Mouse (Mus musculus) stomach, embryonic 14.5 days (tissue): Measurements from ENCODE around the gene Rdh11. TPM values are rescaled to one million over a fixed set of nuclear protein-coding genes. Genes with fewer than 3 reads are reported as not detected.
A peak's percentile ranks its signal among the peaks of the same experiment; 100 is the strongest.
"Not testable (repeated sequence)": the region's sequence is repeated elsewhere in the genome, so short reads cannot be mapped to it uniquely, and the experiment has no call there.

ENCODE experiments used
- ATAC-seq: fragments of 200-750 bp; cut with Nextera tagmentation; 2 replicates; pipeline ENCODE4 v1.8.0; 2017; ENCODE audit warnings: low read depth, moderate TSS enrichment; ENCODE audit not compliant: insufficient number of reproducible peaks, insufficient read depth, low FRiP score
- H3K27ac ChIP-seq: fragments of 300-500 bp; sonication (generic); 2 replicates; pipeline ENCODE4 v1.5.1; 2014; ENCODE audit warnings: mild to moderate bottlenecking, low read length, moderate library complexity, mixed read lengths
- H3K27me3 ChIP-seq: fragments of 300-500 bp; sonication (generic); 2 replicates; pipeline ENCODE4 v1.6.1; 2014; ENCODE audit warnings: low read length, control low read depth, mixed read lengths; ENCODE audit not compliant: control insufficient read depth, insufficient read depth
- H3K36me3 ChIP-seq: fragments of 300-500 bp; sonication (generic); 2 replicates; pipeline ENCODE4 v1.6.1; 2014; ENCODE audit warnings: mild to moderate bottlenecking, control low read depth, low read length, moderate library complexity, mixed read lengths; ENCODE audit not compliant: control insufficient read depth, insufficient read depth
- H3K4me1 ChIP-seq: fragments of 300-500 bp; sonication (generic); 2 replicates; pipeline ENCODE4 v1.6.1; 2014; ENCODE audit warnings: low read length, control low read depth, mixed read lengths; ENCODE audit not compliant: control insufficient read depth, insufficient read depth
- H3K4me2 ChIP-seq: fragments of 300-500 bp; sonication (generic); replicated peaks from 2 replicates; pipeline ENCODE4 v1.6.1; 2014; ENCODE audit warnings: low read depth, low read length, control low read depth
- H3K4me3 ChIP-seq: fragments of 300-500 bp; sonication (generic); 2 replicates; pipeline ENCODE4 v1.5.1; 2014; ENCODE audit warnings: low read depth, low read length, control low read depth
- H3K9ac ChIP-seq: fragments of 300-500 bp; sonication (generic); replicated peaks from 2 replicates; pipeline ENCODE4 v1.6.1; 2014; ENCODE audit warnings: low read depth, mild to moderate bottlenecking, control low read depth, low read length, moderate library complexity, mixed read lengths
- H3K9me3 ChIP-seq: fragments of 300-500 bp; sonication (generic); 2 replicates; pipeline ENCODE4 v1.6.1; 2016; ENCODE audit warnings: low read depth, low read length, control low read depth; ENCODE audit not compliant: control insufficient read depth
- WGBS: fragments of 180-500 bp; shearing (Covaris S2); extraction: QIAGEN DNeasy Blood & Tissue Kit; methylation state at CpG from one replicate; pipeline ENCODE4 v1.1.7; 2014; 5-methylcytosine and 5-hydroxymethylcytosine counted together
- polyA plus RNA-seq: library from polyadenylated mRNA; unstranded; fragments of >200 nt; fragmentation: Nextera tagmentation; extraction: Ambion mirVana; gene quantifications from 2 replicates; pipeline ENCODE4 v1.2.1, GENCODE M21; 2014

The Rdh11 gene
- polyA plus RNA-seq, 1 experiment from 2014 or later = 30.4 TPM

- Histone ChIP-seq H3K9ac (peak overlapping the region; percentile 31; the same call in 1 of the 2 replicates), H3K27ac (peak overlapping the region; percentile 28; the same call in 1 of the 2 replicates), H3K4me2 (peak overlapping the region; percentile 67), H3K4me1 (peaks cover 6% of the 10 kb centered on the region; the same call in 1 of the 2 replicates), H3K9me3 (no peaks in the 10 kb centered on the region), H3K4me3 (peak overlapping the region; percentile 55), H3K27me3 (no peaks in the 10 kb centered on the region), H3K36me3 (peaks cover 15% of the 10 kb centered on the region; the same call in 1 of the 2 replicates)
- ATAC-seq = peak; percentile 86
- 4% methylated on average over 14 of the region's 14 CpGs for WGBS
These were observed 392 bp downstream of the Rdh11 start for GRCm38 (mm10) chr12:79191701-79192100.

DNA sequence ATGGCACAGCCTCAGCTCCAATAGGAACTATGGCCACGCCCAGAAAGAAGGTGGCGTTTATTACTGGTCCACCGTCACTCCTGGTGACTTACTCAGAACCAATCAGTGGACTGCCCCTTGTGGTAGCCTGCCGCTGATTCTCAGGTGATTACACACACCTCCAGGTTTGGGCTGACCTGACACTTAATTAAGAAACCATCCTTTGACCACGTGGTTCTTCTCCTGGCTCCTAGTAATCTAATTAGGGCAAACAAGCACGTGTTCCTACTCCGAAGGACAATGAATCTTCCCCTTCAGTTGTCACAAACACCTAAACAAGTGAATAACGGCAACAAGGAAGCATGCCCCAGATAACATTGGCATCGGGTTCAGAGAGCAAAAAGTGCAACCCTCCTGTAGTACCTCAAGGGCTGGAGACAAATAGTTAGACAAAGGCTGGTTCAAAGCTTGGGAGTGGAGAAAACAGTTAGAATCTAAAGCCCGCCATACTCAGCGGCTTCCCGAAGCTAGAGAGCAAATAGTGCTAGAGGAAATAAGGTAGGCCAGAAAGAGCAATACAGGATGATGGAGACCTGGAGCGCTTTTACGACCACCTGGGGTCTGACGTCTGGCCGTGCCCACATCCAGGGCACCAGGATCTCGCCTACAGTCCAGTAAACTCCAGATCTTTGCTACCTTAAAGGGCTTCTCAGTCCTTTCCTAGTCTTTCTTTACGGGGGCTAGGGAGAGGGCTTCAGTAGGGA is 991 bp downstream of the Rdh11 start:
- peak; percentile 91 for ATAC-seq

GRCm38 (mm10) chr12:79185160-79185559 is 6.9 kb downstream of the Rdh11 start:
- not testable (repeated sequence) for H3K4me3 ChIP-seq, H3K4me1 ChIP-seq, H3K9me3 ChIP-seq, H3K27me3 ChIP-seq, H3K9ac ChIP-seq, H3K27ac ChIP-seq, ATAC-seq, H3K4me2 ChIP-seq
- WGBS = 79% methylated on average over 5 of the region's 6 CpGs
- peaks cover 63% of the 10 kb centered on the region for H3K36me3 ChIP-seq

More for the DNA sequence above, 991 bp downstream of the Rdh11 start:
- Histone ChIP-seq H3K4me1 (peaks cover 6% of the 10 kb centered on the region; the same call in 1 of the 2 replicates), H3K27me3 (no peaks in the 10 kb centered on the region), H3K4me2 (peak overlapping the region; percentile 67), H3K9me3 (no peaks in the 10 kb centered on the region), H3K27ac (peak overlapping the region; percentile 28; the same call in 1 of the 2 replicates), H3K9ac (peak overlapping the region; percentile 31; the same call in 1 of the 2 replicates), H3K4me3 (peak overlapping the region; percentile 55), H3K36me3 (peaks cover 21% of the 10 kb centered on the region)
- under 1% methylated on average over 18 of the region's 18 CpGs for WGBS

DNA sequence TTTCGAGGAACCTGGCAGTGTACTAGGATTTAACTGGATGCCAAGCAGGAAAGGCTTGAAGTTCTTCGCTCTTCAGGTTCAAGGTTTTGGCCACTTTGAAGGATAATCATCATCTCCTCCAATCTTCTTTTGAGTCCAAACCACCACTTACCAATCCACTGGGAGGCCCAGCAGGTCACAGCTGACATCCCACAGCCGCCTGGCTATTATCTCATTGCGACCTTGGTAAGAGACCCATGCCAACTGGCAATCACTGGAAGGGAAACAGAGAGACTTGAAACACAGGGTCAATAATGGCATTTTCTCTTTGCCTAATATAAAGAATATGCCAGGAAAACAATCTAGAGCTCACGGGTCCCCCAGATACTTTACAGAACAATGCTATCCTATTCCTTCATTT is 16.1 kb downstream of the Rdh11 start:
- no peak for ATAC-seq
- H3K4me1 ChIP-seq = peaks cover 6% of the 10 kb centered on the region; the same call in 1 of the 2 replicates
- no peak overlapping the region for H3K4me3 ChIP-seq
- peaks cover 14% of the 10 kb centered on the region; the same call in 1 of the 2 replicates for H3K36me3 ChIP-seq
- H3K9me3 ChIP-seq = no peaks in the 10 kb centered on the region
- H3K27ac ChIP-seq = no peak overlapping the region
- H3K4me2 ChIP-seq = no peak overlapping the region
- no peak overlapping the region for H3K9ac ChIP-seq
- 89% methylated on average over 5 of the region's 5 CpGs for WGBS
- H3K27me3 ChIP-seq = no peaks in the 10 kb centered on the region

DNA sequence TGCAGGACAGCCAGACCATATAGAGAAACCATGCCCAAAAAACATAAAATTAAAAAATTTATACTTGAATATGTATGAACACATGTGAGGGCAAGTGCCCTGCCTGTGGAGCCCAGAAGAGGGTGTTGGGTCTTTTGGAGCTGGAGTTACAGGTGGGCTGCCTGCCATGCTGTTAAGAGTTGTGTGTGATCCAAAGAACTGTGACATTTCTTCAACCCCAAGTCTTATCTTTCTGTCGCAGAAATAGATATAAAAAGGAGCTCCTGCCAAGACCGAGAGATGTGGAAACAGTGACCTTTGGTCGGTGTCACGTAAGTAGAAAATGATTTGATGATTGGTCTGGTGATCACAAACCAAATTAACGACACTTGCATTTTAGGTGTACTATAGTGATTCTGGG is 18.4 kb downstream of the Rdh11 start:
- Histone ChIP-seq H3K4me3 (no peak overlapping the region), H3K27ac (no peak overlapping the region), H3K4me2 (no peak overlapping the region), H3K36me3 (peaks cover 9% of the 10 kb centered on the region; the same call in 1 of the 2 replicates), H3K9me3 (no peaks in the 10 kb centered on the region), H3K27me3 (no peaks in the 10 kb centered on the region), H3K4me1 (peaks cover 6% of the 10 kb centered on the region; the same call in 1 of the 2 replicates), H3K9ac (no peak overlapping the region)
- 77% methylated on average over 5 of the region's 5 CpGs for WGBS
- ATAC-seq = no peak

DNA sequence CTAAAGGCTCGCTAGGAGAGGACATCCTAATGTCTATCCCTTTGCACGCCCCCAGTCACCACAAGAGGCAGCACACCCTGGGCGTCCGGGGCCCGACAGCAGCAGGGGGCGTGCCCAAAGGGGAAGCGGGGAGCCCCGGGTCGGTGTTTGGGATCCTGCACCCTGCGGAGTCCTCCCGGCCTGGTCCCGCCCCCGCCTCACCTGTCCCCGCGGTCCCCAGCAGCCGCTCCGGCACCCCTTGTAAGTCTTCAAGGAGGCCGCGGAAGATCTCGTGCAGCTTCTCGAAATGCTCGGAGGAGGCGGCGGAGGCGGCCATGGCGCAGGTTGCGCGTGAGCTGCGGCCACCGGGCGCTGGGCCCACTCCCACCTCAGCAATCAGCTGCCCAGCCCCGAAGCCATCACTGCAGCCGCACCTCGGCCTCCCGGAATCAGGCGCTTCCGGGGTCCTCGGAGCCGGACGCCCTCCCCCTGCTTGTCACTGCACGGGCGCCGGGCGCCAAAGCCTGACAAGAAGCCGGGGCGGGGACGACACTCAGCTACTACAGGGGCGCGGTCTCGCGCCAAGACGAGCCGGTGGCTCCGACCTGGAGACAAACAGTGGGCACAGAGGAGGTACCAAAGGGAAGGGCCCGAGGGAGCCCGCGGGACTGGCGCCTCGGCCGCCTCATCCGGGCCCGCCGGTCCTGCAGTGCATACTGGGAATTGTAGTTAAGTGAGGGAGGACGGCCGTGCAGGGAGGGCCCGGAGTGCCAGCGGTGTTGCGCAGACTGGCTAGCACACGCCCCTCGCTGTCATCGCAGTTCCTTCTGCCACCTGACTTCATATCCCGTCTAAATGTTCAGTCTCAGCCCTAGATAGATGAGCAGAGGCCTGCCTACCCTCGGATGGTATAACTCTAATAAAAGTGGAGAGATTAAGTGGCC is 19.8 kb downstream of the Rdh11 start, which contains the start of gene Vti1b:
Vti1b (minus strand) TSS at position 649 of the 923 bp plus-strand sequence.
- peak within 1 kb of the TSS; percentile 66 for H3K4me2 ChIP-seq
- H3K9me3 ChIP-seq = no peaks in the 10 kb centered on the region
- H3K4me3 ChIP-seq = peak within 1 kb of the TSS; percentile 91
- peak within 1 kb of the TSS; percentile 76 for H3K9ac ChIP-seq
- under 1% methylated on average over 73 of the region's 73 CpGs for WGBS
- peaks cover 9% of the 10 kb centered on the region; the same call in 1 of the 2 replicates for H3K36me3 ChIP-seq
- peak; percentile 96 for ATAC-seq
- H3K27ac ChIP-seq = peak within 1 kb of the TSS; percentile 95
- no peaks in the 10 kb centered on the region for H3K27me3 ChIP-seq
- peaks cover 6% of the 10 kb centered on the region; the same call in 1 of the 2 replicates for H3K4me1 ChIP-seq

DNA sequence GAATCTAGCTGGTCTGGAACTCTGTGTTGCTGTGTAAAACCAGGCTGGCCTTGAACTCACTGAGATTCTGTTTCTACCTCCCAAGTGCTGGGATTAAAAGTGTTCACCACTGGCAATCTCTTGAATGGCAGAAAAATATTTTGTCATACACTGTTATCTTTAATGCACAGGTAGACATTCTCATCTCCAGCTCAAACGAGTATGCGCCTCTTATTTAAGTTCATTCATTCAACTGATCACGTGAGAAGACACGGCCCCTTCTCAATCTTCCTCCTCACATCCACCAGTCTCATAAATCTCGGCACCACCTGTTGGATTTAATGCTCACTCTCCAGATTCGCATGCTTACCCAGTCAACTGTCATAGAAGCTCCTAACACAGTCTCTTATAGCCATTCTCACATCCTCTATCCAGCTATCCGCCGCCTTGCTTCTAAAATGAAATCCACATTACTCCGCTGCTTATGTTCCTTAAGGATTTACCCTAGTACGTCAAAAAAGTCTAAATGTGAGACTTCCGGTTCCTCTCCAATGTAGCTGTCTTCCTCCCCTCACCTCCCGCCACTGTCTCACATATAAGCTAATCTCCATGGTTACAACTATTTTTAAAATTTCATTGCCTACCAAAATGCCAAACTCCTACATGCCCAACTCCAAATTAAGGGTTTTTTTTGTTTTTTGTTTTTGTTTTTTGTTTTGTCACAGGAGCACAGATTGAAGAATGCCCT is 20.7 kb downstream of the Rdh11 start:
- H3K9me3 ChIP-seq = no peaks in the 10 kb centered on the region
- H3K4me1 ChIP-seq = peaks cover 6% of the 10 kb centered on the region; the same call in 1 of the 2 replicates
- H3K36me3 ChIP-seq = peaks cover 9% of the 10 kb centered on the region; the same call in 1 of the 2 replicates
- peak overlapping the region; percentile 76 for H3K9ac ChIP-seq
- H3K27ac ChIP-seq = peak overlapping the region; percentile 95
- no peaks in the 10 kb centered on the region for H3K27me3 ChIP-seq
- H3K4me2 ChIP-seq = peak overlapping the region; percentile 66
- H3K4me3 ChIP-seq = peak overlapping the region; percentile 91
- WGBS = 25% methylated on average over 12 of the region's 12 CpGs
- no peak for ATAC-seq
